In the genomic region with DNA sequence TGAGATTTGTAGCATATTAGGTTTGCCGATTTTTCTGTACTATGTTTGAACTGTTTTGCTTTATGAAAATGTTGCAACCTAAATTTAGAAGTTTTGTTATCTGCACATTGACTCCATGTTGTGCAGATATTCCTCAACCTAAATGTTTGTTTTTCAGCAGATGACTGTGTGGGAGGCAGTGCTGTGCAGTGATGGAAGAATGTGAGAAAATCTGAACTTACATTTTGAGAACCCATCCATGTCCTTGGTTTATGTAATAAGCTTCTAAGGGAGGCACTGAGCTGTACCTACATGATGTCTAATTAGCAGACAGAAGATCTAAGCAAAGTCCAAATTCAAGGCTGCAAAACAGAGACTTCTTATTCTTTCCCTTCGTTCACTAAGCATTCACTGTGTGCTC, we compare ENCODE assay signal across 14 mouse cellular contexts. TPM values are rescaled to one million over a fixed set of nuclear protein-coding genes. Genes with fewer than 3 reads are reported as not detected.
DNase-seq lines count a peak whose midpoint lies in the region.
"Had no signal": no experiment of that assay in that cellular context is flagged by ENCODE, and none has a peak within 500 bp of the region (broad histone marks: within the 10 kb centered on the region; RNA-seq: fewer than 3 reads in every experiment).

No protein-coding gene starts in this region.

- DNase-seq in frontal cortex, adult 2 months (ENCODE audit: extremely low spot score in 1 of 2, low spot score in 1 of 2): peak; percentile 52 to 66
- no peak for DNase-seq in frontal cortex, postnatal 10 days (ENCODE audit: low spot score in 2 of 2)
- peak; percentile 23 for DNase-seq in left cerebral cortex, adult 11 months (ENCODE audit: low spot score)
- DNase-seq in left cerebral cortex, adult 8-10 months (ENCODE audit: low spot score in 2 of 2): no peak
- peak; percentile 57 for DNase-seq in right cerebral cortex, adult 18-20 months
- no peak for DNase-seq in right cerebral cortex, postnatal 14 days
- no peak for DNase-seq in liver
- DNase-seq: adrenal gland, postnatal 10 days; cerebellum, adult 11-12 months; cerebellum, adult 9-10 months; cerebellum, postnatal 25 days; forebrain, postnatal 0 days; gastrocnemius, postnatal 14 days; heart, postnatal 36 days had no signal

RNA-seq across cellular contexts. Expression of gene Nr2c2, which starts 42.4 kb away (rescaled TPM):
- polyA plus RNA-seq in frontal cortex, adult 2 months (2012; rRNA removed): 41.5 and 44.2 TPM in 2 replicates
- 100 to 1,000 TPM in 2 of 4 experiments, 10 to 100 TPM in 2; 95.4 to 112 (median 101) TPM for total RNA-seq in left cerebral cortex, adult 8-10 months (2022)

RNA-seq across cellular contexts. Expression of gene Mrps25, which starts 50.2 kb away (rescaled TPM):
- polyA plus RNA-seq in frontal cortex, adult 2 months (2012; rRNA removed): 50.9 and 60.5 TPM in 2 replicates
- 10 to 100 TPM; 44.6 to 59.2 (median 48.9) TPM for total RNA-seq in left cerebral cortex, adult 8-10 months (2022)

Comparison
In these comparisons a context has a peak if more than half of its experiments do, and no peak if none do; other contexts are left out.
1. DNase-seq: peak in frontal cortex, adult 2 months (2 of 2), left cerebral cortex, adult 11 months (single experiment) and right cerebral cortex, adult 18-20 months (single experiment); none in frontal cortex, postnatal 10 days (0 of 2), left cerebral cortex, adult 8-10 months (0 of 2), right cerebral cortex, postnatal 14 days (single experiment) and liver (single experiment).